Mouse (Mus musculus) ES-Bruce4 (cell line): ENCODE measurements around the gene Grin3a.

ENCODE experiments used
- CTCF ChIP-seq: IDR thresholded peaks from one replicate; pipeline ENCODE4 v1.8.1; 2011; ENCODE audit warnings: low read depth, low read length
- EP300 ChIP-seq: IDR thresholded peaks from 2 replicates; pipeline ENCODE4 v1.6.1; 2011; ENCODE audit warnings: low read depth, low read length; ENCODE audit not compliant: insufficient read depth
- POLR2A ChIP-seq: IDR thresholded peaks from one replicate; pipeline ENCODE4 v1.8.1; 2011; ENCODE audit warnings: low read length; ENCODE audit not compliant: insufficient read depth

DNA sequence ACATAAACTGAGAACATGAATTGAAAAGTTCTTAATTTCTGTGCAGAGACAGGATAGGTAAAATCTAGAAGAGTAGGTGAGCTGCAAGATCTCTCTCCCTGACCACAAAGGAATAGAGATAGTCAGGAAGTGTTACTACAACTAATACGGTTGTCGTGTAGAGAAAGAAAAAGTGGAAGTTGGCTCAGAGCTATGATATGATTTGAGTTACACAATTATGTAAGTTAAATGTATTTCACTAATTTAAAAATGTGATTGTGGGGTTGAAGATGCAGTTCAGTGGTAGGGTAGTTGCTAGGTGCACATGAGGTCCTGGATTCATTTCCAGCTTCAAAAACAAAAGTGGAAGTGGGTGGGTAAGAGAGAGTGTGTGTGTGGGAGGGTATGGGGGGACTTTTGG is 103.6 kb downstream of the Grin3a start:
- TF ChIP-seq EP300 (no peak), POLR2A (no peak), CTCF (no peak)
